Mouse (Mus musculus) right cerebral cortex, adult 2 months (tissue): ENCODE measurements around the gene Hspa4.
A peak's percentile ranks its signal among the peaks of the same experiment; 100 is the strongest.
"Not testable (repeated sequence)": the region's sequence is repeated elsewhere in the genome, so short reads cannot be mapped to it uniquely, and the experiment has no call there.

Source experiments
- DNase-seq, 2 experiments: peaks; one replicate each; pipeline ENCODE4 v3.0.0; 2021 to 2022; ENCODE audit warnings: low spot score in 2 of 2

The Hspa4 gene

DNA sequence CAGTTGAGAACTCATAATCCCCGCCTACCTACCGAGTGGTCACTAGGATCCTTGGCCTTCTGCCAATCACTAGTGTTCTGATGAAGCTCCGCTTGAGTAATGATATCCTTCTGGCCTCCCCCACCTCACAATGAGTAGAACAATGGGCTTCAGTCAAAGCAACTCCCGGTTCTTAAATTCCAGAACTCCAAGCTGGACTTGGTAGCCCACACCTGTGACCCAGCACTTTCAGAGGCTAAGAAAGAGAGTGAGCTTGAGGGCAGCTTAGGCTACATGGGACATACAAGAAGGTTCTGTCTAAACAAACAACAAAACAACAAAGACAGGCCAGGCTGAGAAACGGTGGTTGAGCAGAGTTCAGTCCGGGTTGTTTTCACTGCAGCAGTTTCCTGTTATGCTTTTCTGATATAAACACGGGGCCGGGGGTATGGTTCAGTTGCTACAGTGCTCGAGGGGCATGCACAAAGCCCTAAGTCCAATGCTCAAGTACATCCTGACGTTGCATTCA lies 7.4 kb upstream of the Hspa4 start:
- DNase-seq = no peak

DNA sequence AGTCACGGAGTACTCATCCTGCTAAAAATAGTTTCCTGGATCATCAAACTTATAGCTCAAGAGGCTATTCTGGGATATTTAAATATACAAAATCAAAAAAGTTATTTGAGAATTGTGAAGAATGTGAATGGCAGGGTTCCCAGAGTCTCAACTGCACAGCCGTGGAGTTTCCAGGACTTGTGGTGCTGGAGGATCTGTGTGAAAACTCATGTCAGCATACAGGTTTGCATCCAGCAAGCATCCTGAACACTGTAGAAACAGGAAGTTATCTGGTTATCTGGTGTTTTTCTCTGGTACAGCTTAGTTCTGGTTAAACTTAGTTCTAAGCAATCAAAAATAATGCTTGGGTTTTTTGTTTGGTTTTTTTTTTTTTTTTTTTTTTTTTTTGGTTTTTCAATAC lies 6.7 kb upstream of the Hspa4 start:
- DNase-seq = no peak

DNA sequence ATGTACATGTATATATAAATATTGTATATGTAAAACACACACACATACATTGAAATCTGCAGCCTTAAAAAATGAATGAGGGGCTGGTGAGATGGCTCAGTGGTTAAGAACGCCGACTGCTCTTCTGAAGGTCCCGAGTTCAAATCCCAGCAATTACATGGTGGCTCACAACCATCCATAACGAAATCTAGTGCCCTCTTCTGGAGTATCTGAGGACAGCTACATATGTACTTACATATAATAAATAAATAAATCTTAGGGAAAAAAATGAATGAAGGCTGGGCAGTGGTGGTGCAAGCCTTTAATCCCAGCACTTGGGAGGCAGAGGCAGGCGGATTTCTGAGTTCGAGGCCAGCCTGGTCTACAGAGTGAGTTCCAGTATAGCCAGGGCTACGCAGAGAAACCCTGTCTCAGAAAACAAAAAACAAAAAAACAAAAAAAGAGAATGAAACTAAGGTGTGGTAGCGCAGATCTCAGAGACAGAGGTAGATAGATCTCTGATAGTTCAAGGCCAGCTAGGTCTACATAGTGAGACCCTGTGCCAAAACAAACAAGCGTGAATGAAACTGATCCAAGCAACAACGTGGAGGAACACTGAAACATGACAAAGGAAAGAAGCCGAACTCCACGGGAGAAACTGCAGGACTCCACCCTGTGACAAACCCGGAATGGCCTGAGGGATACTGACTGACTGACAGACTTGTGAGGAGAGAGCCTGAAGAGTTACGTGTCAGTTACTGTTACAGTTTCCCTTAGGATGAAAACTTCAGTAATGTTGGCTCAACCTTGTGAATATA lies 4.0 kb upstream of the Hspa4 start:
- DNase-seq = no peak

DNA sequence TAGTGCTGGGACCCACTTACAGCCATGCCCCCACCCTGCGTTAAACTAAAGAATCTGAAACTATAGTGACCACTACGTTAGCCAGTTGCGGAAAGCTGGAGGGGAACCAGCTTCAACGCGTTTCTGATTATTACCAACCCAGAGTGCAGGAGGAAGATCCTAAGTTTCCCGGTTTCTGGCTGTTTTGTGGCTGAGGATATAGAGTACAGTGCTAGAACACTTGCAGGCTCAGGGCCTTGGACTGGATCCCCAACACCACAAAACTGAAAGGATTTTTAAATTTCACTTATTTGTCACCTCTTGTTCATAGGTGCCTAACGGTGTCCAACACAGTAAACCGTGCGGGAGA lies 884 bp upstream of the Hspa4 start:
- DNase-seq = no peak

DNA sequence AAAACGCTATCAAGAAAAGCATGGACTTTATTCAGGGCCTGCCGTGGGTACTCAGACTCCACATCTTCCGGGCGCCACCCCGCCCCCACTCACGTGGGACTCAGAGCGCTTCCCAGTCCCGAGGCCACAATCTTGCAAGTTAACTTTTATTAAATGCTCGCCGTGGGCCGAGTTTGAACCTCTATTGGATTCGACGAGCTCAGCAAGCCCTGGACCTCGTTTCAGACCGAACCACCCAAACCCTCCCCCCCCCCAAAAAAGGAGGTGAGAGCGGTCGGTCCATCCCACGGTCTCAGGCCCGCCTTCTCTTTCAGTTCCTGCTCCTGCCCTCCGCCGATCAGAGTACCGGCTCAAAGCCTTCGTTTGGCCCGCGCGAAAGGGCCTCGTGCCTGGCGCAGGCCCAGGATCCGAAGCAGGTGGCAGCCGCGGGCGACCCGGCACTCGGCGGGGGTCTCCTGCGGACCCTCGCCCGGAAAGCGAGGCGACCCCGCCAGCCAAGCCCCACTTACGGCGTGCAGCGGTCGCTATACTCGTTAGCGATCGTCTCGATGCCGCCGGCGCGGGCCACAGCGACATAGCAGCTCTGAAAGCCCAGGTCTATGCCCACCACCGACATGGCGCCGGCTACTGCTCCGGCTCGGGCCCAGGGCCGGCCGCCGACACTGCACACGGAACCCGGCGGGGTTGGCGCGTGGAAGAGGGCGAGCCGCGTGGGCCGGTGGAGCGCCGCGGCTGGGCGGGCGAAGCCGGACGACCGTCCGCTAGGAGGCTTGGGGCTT lies 517 bp downstream of the Hspa4 start:
- peak; percentile 54 to 57 for DNase-seq

DNA sequence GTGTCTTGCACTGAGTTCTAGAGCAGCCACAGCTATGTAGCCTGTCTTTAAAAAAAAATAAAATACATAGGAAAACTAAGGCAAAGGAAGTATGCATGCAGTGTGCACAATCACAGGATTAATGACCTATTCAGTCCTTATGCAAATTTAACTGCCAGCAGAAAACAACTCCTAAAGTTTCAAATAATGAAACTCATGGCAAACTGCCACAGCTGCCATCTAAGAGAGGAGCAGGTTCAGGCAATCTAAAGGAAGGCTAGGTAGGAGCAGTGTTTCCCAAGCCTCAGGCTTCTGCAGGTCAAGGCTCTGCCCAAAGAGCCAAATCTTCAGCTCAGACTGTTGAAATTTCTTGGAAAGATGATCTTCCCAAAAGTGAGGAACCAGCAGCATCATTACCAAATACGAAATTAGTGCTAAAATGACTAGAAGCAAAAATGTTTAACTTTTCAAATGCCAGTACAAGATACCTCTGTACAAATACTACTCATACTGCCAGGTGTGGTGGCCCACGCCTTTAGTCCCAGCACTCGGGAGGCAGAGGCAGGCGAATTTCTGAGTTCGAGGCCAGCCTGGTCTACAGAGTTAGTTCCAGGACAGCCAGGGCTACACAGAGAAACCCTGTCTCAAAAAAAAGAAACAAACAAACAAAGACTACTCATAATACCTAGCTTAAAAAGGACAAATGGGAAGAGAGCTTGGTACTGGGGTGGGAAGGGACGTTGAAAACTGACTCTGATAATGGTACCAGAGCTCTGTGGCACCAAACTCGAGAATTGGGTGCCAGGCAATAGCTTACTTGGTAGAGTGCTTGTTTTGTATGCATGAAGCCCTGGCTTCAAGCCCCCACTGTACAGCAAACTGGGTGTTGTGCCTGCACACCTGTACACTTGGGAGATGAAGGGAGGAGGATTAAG lies 2.1 kb downstream of the Hspa4 start:
- DNase-seq = no peak

DNA sequence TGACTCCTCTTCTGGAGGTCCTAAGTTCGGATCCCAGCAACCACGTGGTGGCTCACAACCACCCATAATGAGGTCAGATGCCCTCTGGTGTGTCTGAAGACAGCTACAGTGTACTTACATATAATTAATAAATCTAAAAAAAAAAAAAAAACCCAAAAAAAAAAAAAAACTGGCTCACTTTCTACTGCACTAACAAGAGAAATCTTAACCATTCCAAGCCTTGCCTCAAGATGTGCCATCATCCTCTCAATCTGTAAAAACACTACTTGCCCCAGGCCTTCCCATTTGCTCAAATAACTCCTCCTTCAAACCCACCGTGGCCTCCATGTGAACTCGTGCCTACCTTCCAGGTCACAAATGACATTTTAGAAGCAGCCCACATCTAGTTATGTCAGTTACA lies 3.4 kb downstream of the Hspa4 start:
- no peak for DNase-seq

DNA sequence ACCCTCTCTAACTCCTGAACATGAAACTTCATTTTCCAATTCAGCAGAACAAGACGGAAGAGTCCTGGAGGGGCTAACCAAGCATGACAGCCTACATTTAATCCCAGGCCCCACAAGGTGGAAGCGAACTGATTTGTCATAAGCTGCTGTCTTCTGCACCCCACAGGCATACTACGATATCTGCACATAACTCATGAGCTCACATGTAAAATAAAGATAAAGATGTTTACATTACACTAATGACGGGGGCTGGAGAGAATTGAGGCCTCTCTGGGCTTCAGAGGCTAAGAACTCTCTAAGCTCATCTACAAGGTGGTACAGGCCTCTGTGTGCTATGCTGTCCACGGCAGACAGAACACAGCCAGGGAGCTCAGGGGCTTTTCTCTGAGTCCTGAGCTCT lies 5.8 kb downstream of the Hspa4 start:
- DNase-seq = no peak

DNA sequence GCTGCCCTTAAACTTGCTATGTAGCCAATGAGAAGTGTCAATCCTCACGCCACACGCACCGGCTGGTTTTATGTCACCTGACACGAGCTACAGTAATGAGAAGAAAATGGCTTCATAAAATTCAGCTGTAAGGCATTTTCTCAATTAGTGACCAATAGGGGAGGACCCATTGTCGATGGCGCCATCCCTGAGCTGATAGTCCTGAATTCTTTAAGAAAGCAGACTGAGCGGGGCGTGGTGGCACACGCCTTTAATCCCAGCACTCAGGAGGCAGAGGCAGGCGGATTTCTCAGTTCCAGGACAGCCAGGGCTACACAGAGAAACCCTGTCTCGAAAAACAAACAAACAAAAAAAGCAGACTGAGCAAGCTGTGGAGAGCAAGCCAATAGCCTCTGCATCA lies 9.4 kb downstream of the Hspa4 start:
- no peak for DNase-seq

DNA sequence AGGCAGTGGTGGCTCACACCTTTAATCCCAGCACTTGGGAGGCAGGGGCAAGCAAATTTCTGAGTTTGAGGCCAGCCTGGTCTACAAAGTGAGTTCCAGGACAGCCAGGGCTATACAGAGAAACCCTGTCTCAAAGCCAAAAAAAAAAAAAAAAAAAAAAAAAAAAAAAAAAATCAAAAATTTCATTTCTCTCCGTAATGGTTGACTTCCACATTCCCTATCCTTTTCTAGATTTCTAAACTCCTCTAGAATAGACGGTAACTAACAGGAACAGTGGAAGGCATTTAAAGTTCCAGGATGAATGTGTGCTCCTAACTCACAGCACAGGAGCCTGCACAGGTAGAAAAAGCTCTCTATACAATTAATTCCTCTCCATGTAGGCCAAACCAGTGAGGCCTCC lies 10.1 kb downstream of the Hspa4 start:
- not testable (repeated sequence) for DNase-seq

DNA sequence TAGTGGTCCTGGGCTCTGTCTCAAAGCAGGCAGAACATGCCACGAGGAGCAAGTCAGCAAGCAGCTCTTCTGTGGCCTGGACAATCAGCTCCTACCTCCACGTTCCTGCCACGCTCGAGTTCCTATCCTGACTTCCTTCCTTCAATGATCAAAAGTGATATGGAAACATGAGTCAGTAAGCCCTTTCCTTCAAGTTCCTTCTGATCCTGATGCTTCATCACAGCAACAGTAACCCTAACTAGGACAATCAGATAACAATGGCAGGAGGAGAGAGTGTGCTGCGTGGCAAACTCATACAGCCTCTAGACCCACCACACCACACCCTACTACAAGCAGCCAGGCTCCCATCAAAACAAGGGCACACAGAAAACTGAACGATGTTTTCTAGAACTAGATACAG lies 14.4 kb downstream of the Hspa4 start:
- DNase-seq = no peak

DNA sequence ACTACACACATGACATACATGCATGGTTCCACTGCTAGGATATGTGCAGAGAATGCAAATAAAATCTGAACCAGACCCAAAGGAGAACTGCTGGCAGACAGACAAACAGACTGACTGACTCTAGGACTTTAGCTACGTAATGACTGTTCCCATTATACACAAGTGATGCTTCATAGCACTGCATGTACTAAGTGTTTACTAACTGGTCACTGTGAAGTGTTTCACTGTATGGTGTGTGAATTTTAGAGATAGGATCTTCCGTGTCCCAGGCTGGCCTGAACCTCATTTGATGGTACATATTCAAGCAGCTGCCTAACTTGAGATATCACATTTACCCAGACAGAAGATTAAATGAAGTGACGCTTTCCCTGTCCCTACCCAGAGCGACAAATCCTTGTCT lies 21.8 kb downstream of the Hspa4 start:
- DNase-seq = no peak

DNA sequence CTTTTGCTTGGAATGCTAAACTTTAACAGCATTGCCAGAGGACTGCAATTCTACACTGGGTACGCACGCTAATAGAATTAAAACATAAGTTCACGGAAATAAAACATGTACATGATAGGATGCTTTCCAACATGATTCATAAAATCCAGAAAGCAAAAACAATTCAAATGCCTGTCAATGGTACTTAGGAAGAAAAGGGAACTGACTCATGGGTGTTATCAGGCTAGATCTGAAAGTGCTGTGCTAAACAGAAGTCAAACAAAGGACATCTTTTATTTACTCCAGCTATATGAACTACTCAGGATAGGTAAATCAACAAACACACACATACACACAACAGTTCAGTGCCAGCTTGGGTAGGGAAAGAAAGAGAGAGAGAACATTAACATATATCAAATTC lies 24.9 kb downstream of the Hspa4 start:
- no peak for DNase-seq

DNA sequence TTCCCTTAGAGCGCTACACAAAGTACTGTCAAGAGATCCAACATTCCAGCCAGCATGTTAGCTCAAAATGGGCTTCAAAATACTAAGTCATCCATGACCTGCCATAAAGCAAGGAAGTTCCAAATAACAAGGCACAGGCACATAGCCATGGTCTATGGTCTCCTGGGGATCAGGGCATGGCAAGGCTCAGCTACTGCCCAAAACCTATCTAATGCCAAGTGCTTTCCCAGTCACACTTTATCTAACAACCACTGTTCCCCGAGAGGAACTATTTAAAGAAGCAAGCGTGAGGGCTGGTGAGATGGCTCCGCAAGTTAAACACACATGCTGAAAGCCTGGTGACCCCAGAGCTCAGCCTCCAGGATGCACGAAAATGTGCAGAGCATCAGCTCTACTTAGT lies 26.9 kb downstream of the Hspa4 start:
- DNase-seq = no peak

DNA sequence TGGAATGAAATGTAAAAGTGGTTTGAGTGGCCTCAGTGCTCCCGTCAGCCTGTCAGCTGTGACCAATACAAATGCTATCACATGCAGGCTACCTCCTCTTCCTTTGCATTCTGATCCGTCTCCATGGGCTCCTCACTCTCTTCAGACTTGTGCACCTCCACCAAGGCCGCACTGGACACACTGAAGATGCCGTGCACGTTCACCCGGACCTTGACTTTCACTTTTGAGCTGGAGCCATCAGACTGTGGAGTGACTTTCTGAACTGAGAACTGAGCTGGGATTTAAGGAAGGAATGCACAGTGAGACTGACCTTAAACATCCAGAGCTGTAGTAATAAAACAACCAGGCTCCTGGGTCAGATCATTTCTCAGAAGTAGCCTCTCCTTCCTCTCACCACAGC lies 30.7 kb downstream of the Hspa4 start:
- DNase-seq = no peak

DNA sequence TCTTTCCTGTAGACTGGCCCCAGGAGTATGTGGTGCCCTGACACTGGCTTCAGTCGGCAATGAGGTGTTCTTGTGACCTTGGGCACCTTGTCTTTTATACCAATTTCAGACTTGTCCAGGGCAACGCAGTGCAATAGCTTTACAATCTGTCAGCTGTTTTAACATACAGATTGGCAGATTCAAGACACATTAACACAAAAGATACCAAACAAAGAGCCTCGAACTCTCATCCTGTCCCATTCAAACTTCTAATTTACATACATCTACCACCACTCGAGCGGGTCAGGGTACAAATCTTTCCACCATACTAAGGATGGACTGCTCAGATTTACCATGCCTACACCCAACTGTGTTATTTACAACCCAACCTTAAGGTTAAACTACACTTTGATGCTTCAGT lies 39.7 kb downstream of the Hspa4 start:
- no peak for DNase-seq

DNA sequence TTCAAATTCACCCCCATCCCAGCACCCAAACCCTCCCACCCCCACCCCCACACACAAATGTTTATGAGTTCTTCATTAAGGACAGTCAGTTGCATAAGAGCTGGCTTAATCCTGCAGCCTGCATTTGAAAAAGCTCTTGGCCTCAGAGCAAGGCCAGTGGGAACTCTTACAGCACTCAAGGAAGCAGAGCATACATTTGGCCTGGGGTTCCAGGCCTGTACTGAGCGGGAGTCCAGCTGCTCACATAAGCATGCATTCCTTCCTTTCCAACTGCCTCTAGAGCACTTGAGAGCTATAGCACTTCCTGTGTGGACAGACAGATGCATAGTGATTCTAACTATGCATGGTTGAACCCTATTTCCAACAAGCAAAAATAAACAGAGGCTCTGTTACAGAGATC lies 40.2 kb downstream of the Hspa4 start:
- no peak for DNase-seq

DNA sequence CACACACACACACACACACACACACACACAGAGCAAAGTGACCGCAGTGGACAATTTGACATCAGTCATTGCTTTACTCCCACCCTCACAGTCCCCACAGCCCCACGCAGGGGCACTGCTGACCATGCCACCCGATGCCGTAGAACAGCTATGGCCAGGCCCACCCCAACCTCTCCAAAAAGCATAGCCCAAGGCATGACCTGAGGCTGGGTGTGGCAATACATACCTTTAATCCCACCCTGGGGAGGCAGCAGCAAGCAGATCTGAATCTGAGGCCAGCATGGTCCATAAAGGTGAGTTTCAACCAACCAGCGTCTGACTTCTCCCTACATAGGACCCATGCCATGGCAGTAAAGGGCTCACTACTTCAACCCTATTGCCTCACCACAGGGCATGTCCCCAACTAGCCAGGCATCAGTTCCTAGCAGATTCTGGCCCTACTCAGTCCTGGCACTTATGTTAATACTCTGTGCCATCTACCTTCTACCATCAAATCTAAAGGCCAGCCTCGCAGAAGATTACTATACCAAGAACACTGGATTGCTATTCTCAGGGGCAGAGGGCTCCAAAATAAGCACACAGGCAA lies 41.1 kb downstream of the Hspa4 start:
- DNase-seq = no peak

DNA sequence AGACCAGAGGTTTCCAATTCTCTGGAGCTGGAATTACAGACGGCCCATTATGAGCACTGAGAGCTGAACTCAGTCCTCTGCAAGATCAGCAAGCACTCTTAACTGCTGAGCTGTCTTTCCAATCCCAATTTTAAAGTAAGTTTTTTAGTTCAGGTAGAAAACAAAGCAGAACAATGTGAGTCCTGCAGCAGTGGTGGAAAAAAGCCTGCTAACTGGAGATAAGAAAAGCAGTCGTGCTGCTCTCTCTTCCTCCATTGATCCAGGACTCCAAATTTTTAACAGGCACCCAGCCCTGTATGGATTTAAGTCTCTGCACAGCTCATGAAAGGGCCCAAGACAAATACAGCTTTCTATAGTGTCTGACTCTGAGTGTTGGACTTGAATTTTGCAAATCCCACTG lies 43.3 kb downstream of the Hspa4 start:
- no peak for DNase-seq

DNA sequence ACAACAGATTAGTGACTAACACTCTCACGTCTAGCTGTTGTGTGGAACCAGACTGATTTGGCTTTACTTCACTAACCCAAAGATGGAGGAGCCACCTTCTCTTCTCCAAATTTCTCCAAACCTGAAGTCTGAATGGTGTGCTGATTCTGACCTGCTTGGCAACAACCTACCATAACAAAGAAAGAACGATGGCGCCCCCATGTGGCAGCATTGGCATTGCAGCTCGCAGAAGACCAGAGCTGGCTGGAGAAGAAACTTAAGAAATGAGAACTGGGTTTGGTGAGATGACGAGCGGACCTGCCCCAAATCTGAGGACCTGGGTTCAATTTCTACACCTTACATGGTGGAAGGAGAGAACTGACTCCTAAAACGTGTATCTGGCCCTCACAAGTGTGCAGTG lies 45.3 kb downstream of the Hspa4 start:
- DNase-seq = peak; percentile 92

DNA sequence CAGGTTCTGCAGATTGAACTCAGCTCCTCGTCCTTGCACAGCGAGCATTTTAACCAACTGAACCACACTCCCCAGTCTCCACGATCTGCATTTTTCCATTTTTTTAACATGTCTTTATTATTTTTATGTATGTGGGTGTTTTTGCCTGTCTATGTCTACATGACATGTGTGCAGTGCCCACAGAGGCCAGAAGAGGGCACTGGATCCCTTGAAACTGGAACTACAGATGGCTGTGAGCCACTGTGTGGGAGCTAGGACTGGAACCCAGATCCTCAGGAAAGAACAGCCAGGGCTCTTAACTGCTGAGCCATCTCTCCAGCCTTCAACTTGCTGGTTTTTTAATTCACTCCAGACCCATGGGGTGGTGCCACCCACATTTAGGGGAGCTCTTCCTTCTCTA lies 45.8 kb downstream of the Hspa4 start:
- DNase-seq = no peak
